Mouse (Mus musculus) liver, postnatal 0 days (tissue): ENCODE data around the gene Adcy4.

ENCODE experiments used
- CTCF ChIP-seq: sonication (generic); IDR thresholded peaks from 2 replicates; pipeline ENCODE4 v1.5.1; 2016; ENCODE audit warnings: antibody characterized with exemption, low read depth
- EP300 ChIP-seq: IDR thresholded peaks from 2 replicates; pipeline ENCODE4 v1.6.1; 2016; ENCODE audit warnings: antibody characterized with exemption, low read depth, mild to moderate bottlenecking

GRCm38 (mm10) chr14:55743711-55744110 is 40.2 kb downstream of the Adcy4 start:
- TF ChIP-seq EP300 (no peak), CTCF (peak; percentile 100)
